Mouse (Mus musculus): ENCODE data around the gene Zfand2b. TPM values are rescaled to one million over a fixed set of nuclear protein-coding genes. Genes with fewer than 3 reads are reported as not detected.
A peak's percentile ranks its signal among the peaks of the same experiment; 100 is the strongest.

Zfand2b gene
- total and polyA plus RNA-seq, 3 experiments = 13.2 to 31.4 (median 17.4) TPM

DNA sequence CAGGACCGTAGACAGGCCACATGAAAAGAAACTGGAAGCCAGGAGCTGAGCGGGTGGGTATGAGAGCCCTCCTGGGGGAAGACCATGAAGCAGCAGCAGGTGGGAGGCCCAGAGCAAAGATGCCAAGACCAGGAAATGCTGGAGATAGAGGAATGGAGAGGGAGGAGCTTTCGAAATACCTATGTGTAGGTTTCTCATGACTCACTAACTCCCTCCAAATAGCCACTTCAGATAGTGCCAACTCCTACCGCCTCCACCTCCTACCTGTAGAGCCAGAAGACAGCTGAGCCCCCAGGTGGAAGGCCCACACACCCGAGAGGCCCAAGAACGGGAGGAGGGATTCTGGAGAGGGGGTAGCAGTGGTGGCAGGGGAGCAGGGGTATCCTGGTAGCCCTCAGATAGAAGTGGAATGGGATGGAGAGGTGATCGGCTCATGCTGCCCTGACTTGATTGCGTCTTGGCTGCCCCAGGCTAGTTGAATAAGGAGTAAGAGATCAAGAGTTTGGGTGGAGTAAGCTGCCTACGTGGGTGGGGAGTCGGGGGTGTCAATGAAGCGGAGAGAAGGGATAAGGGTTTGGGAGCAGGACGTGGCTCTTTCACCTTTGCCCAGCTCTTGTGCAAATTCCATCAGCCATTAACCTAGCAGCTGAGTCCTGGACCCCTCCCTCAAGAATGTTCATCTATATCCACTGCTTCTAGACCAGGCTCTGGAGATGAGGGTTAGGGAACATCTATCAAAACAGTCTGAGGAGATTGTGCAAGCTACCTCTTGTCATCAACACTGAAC is 34.8 kb upstream of the Zfand2b start, which contains the start of gene Slc23a3:
TSS of gene Slc23a3 (minus strand) at position 470 of the 787 bp plus-strand sequence.
- no peak for DNase-seq
- intact Hi-C loops (cut with DNase I) = no loop called here
- Histone ChIP-seq H3K9ac (ENCODE audit: low read depth, low read length) (no peak within 1 kb of the TSS), H3K4me3 (no peak within 1 kb of the TSS), H3K36me3 (ENCODE audit: control insufficient read depth, insufficient read depth, low read length) (no peaks in the 10 kb centered on the region), H3K4me1 (ENCODE audit: control insufficient read depth, insufficient read depth, low read length) (no peaks in the 10 kb centered on the region), H3K79me2 (replicated peaks; ENCODE audit: control insufficient read depth, insufficient read depth, low read length) (no peaks in the 10 kb centered on the region), H3K27me3 (ENCODE audit: control insufficient read depth, insufficient read depth, low read length) (no peaks in the 10 kb centered on the region), H3K27ac (no peak within 1 kb of the TSS)
- 57% methylated on average over 12 of the region's 12 CpGs for WGBS
- TF ChIP-seq POLR2A (IDR thresholded peaks at IDR 0.05; ENCODE audit: insufficient read depth, low read depth, low read length) (no peak), EP300 (IDR thresholded peaks at IDR 0.05; ENCODE audit: insufficient read depth, low read depth, low read length) (no peak), CTCF (IDR thresholded peaks at IDR 0.05) (no peak)

- no peak overlapping the region for H3K27ac ChIP-seq
- no peak overlapping the region for H3K9ac ChIP-seq (ENCODE audit: low read depth, low read length)
- DNase-seq = no peak
- no peaks in the 10 kb centered on the region for H3K4me1 ChIP-seq (ENCODE audit: control insufficient read depth, insufficient read depth, low read length)
- H3K79me2 ChIP-seq (replicated peaks; ENCODE audit: control insufficient read depth, insufficient read depth, low read length) = no peaks in the 10 kb centered on the region
- no peak overlapping the region for H3K4me3 ChIP-seq
- H3K36me3 ChIP-seq (ENCODE audit: control insufficient read depth, insufficient read depth, low read length) = peaks cover 2% of the 10 kb centered on the region; the same call in 1 of the 2 replicates
- H3K27me3 ChIP-seq (ENCODE audit: control insufficient read depth, insufficient read depth, low read length) = no peaks in the 10 kb centered on the region
- TF ChIP-seq EP300 (IDR thresholded peaks at IDR 0.05; ENCODE audit: insufficient read depth, low read depth, low read length) (no peak), CTCF (IDR thresholded peaks at IDR 0.05) (no peak), POLR2A (IDR thresholded peaks at IDR 0.05; ENCODE audit: insufficient read depth, low read depth, low read length) (no peak)
- 74% methylated on average over 6 of the region's 6 CpGs for WGBS
- intact Hi-C loops (cut with DNase I) = no loop called here
These were observed 32.2 kb upstream of the Zfand2b start for GRCm38 (mm10) chr1:75136293-75136692.

DNA sequence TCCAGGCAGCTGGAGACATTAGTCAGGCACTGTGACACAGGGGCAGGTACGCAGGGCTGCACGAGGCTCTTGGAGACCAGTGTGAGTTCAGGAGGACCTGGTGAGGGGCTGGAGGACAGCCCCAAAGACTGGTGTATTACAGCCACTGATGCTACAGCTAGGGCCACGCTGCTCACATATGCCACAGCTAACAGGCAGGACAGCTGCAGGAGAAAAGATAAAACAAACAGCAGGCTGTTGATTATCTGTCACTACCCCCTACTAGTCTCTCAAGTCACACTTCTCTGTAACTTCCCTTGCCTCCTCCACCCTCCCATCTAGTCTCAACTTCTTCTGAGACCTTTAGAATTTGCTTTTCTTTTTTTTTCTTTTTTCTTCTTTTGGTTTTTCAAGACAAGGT is 31.7 kb upstream of the Zfand2b start:
- intact Hi-C loops (cut with DNase I) = no loop called here
- WGBS = 61% methylated on average over 3 of the region's 3 CpGs
- H3K79me2 ChIP-seq (replicated peaks; ENCODE audit: control insufficient read depth, insufficient read depth, low read length) = no peaks in the 10 kb centered on the region
- no peaks in the 10 kb centered on the region for H3K27me3 ChIP-seq (ENCODE audit: control insufficient read depth, insufficient read depth, low read length)
- TF ChIP-seq POLR2A (IDR thresholded peaks at IDR 0.05; ENCODE audit: insufficient read depth, low read depth, low read length) (no peak), CTCF (IDR thresholded peaks at IDR 0.05) (no peak), EP300 (IDR thresholded peaks at IDR 0.05; ENCODE audit: insufficient read depth, low read depth, low read length) (no peak)
- no peak for DNase-seq
- H3K4me3 ChIP-seq = no peak overlapping the region
- no peaks in the 10 kb centered on the region for H3K4me1 ChIP-seq (ENCODE audit: control insufficient read depth, insufficient read depth, low read length)
- H3K27ac ChIP-seq = no peak overlapping the region
- H3K36me3 ChIP-seq (ENCODE audit: control insufficient read depth, insufficient read depth, low read length) = peaks cover 2% of the 10 kb centered on the region; the same call in 1 of the 2 replicates
- H3K9ac ChIP-seq (ENCODE audit: low read depth, low read length) = no peak overlapping the region

GRCm38 (mm10) chr1:75138448-75138847 is 30.0 kb upstream of the Zfand2b start:
- Histone ChIP-seq H3K36me3 (ENCODE audit: control insufficient read depth, insufficient read depth, low read length) (peaks cover 2% of the 10 kb centered on the region; the same call in 1 of the 2 replicates), H3K27ac (no peak overlapping the region), H3K9ac (ENCODE audit: low read depth, low read length) (no peak overlapping the region), H3K4me3 (no peak overlapping the region), H3K79me2 (replicated peaks; ENCODE audit: control insufficient read depth, insufficient read depth, low read length) (no peaks in the 10 kb centered on the region), H3K4me1 (ENCODE audit: control insufficient read depth, insufficient read depth, low read length) (peaks cover 2% of the 10 kb centered on the region), H3K27me3 (ENCODE audit: control insufficient read depth, insufficient read depth, low read length) (no peaks in the 10 kb centered on the region)
- TF ChIP-seq EP300 (IDR thresholded peaks at IDR 0.05; ENCODE audit: insufficient read depth, low read depth, low read length) = no peak
- TF ChIP-seq CTCF (IDR thresholded peaks at IDR 0.05) = no peak
- no peak for TF ChIP-seq POLR2A (IDR thresholded peaks at IDR 0.05; ENCODE audit: insufficient read depth, low read depth, low read length)
- DNase-seq = no peak
- 92% methylated on average over 2 of the region's 2 CpGs for WGBS
- intact Hi-C loops (cut with DNase I) = no loop called here

DNA sequence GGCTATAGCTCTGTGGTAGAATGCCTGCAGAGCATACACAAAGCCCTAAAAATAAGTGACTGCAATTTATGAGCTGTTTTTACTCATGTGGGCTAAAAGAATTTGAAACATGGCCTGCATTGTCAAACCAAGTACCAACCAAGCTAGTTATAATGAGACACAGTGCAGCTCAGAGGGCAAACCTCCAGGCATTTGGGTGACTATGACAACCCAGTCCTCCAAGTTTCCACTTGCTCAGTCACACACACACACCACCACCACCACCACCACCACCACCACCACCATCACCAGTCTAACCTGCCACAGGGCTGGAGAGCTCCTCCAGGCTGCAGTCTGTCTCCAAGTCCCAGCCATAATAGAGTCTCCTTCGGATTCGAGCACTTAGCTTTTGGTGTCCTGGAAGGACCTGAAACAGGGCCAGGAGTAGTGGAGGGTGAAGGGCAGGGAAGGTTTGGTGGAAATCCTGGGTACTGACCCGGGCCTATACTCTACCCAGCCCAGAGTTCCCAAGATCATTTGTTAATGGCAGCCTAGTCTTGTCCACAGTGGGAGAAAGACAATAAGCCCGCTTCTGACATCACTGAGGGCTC is 27.8 kb upstream of the Zfand2b start:
- TF ChIP-seq POLR2A (IDR thresholded peaks at IDR 0.05; ENCODE audit: insufficient read depth, low read depth, low read length) (no peak), CTCF (IDR thresholded peaks at IDR 0.05) (no peak), EP300 (IDR thresholded peaks at IDR 0.05; ENCODE audit: insufficient read depth, low read depth, low read length) (no peak)
- whole genome bisulfite sequencing = 27% methylated on average over 4 of the region's 4 CpGs
- Histone ChIP-seq H3K36me3 (ENCODE audit: control insufficient read depth, insufficient read depth, low read length) (peaks cover 2% of the 10 kb centered on the region; the same call in 1 of the 2 replicates), H3K4me3 (peak overlapping the region; percentile 82), H3K9ac (ENCODE audit: low read depth, low read length) (peak overlapping the region; percentile 88), H3K79me2 (replicated peaks; ENCODE audit: control insufficient read depth, insufficient read depth, low read length) (no peaks in the 10 kb centered on the region), H3K27me3 (ENCODE audit: control insufficient read depth, insufficient read depth, low read length) (no peaks in the 10 kb centered on the region), H3K4me1 (ENCODE audit: control insufficient read depth, insufficient read depth, low read length) (peaks cover 2% of the 10 kb centered on the region), H3K27ac (peak overlapping the region; percentile 97)
- DNase-seq = no peak
- intact Hi-C loops (cut with DNase I) = no loop called here

Measured in heart, adult 2 months (tissue).